ENCODE assay signal across 29 mouse cellular contexts in the genomic region with DNA sequence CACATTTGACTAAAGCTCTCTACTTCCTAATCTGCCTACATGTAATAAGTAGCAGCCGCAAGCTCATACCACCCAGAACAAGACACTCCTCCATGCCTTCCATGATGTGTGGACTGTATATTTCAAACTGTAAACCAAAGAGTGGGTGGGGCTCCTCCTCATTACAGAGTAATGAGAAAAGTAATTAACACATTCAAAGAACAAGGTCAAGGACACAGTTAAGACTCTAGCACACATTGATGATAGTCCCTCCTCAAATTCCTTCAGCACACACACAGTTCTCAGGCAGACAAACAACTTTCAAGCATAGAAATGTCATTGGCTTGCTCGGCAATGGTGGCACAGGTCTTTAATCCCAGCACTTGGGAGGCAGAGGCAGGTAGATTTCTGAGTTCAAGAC. TPM values are rescaled to one million over a fixed set of nuclear protein-coding genes. Genes with fewer than 3 reads are reported as not detected.
DNase-seq lines count a peak whose midpoint lies in the region; ATAC-seq lines count a peak whose summit lies in the region.
"Had no signal": no experiment of that assay in that cellular context is flagged by ENCODE, and none has a peak within 500 bp of the region (broad histone marks: within the 10 kb centered on the region; RNA-seq: fewer than 3 reads in every experiment).

No protein-coding gene starts in this region.

- no peaks in the 10 kb centered on the region for H3K4me1 ChIP-seq in forebrain, embryonic 11.5 days (replicated peaks; ENCODE audit: control insufficient read depth, insufficient read depth, low read length)

- peak; percentile 28 for DNase-seq in heart, adult 11 months
- DNase-seq in heart, adult 9 months (ENCODE audit: low spot score in 2 of 2), result no peak
- peak; percentile 52 for DNase-seq in ES-CJ7 (ENCODE audit: low read depth, low spot score)
- DNase-seq in R1 (ENCODE audit: low read depth, low spot score), result peak; percentile 62
- DNase-seq in ZHBTc4 (ENCODE audit: low read depth, low spot score), result peak; percentile 54
- no peak for DNase-seq in adrenal gland, adult 18-20 months (ENCODE audit: low spot score in 2 of 2)
- DNase-seq in forebrain, embryonic 11.5 days (ENCODE audit: low spot score), result no peak
- no peak for DNase-seq in thymus, postnatal 0 days (ENCODE audit: low spot score)
- DNase-seq: adrenal gland, adult 2 months; adrenal gland, adult 8-10 months; adrenal gland, postnatal 10 days; adrenal gland, postnatal 14 days; adrenal gland, postnatal 25 days; adrenal gland, postnatal 36 days; B cell, adult 2 months; cerebellum, adult 11 months; cerebellum, adult 11-12 months; cerebellum, adult 18-20 months; cerebellum, adult 2 months; cerebellum, adult 8-10 months; cerebellum, adult 9-10 months had no signal

- H3K9ac ChIP-seq in forebrain, embryonic 11.5 days (ENCODE audit: low read length), result no peak overlapping the region

- H3K36me3 ChIP-seq in forebrain, embryonic 11.5 days (ENCODE audit: control insufficient read depth, insufficient read depth, low read length), result no peaks in the 10 kb centered on the region
- H3K36me3 ChIP-seq: G1E had no signal

- ATAC-seq in forebrain, embryonic 11.5 days (replicated peaks; ENCODE audit: low FRiP score), result no peak
- ATAC-seq: activated CD4-positive, CD25-positive, alpha-beta regulatory T cell, adult 4 months; CD4-positive, CD25-positive, alpha-beta regulatory T cell, adult 4 months; Patski had no signal

- no peaks in the 10 kb centered on the region for H3K9me3 ChIP-seq in forebrain, embryonic 11.5 days (ENCODE audit: control insufficient read depth, low read length)

- no peak overlapping the region for H3K4me2 ChIP-seq in forebrain, embryonic 11.5 days (ENCODE audit: low read depth, low read length, severe bottlenecking)

- no peak overlapping the region for H3K27ac ChIP-seq in forebrain, embryonic 11.5 days (ENCODE audit: low read depth, low read length)

- 91% methylated on average over 2 of the region's 2 CpGs for WGBS in forebrain, embryonic 11.5 days

- no peak overlapping the region for H3K4me3 ChIP-seq in forebrain, embryonic 11.5 days (ENCODE audit: low read depth, low read length)

- H3K27me3 ChIP-seq in forebrain, embryonic 11.5 days (ENCODE audit: control insufficient read depth, insufficient read depth, low read length), result no peaks in the 10 kb centered on the region
- H3K27me3 ChIP-seq: CH12.LX, Patski had no signal

RNA-seq across cellular contexts. Expression of a gene that starts 8.4 kb away (rescaled TPM):
- total RNA-seq in adrenal gland, adult 18-20 months (2021), result not detected
- polyA plus RNA-seq in forebrain, embryonic 11.5 days (2014; fragmentation: Nextera tagmentation; extraction: Ambion mirVana), result not detected in 2 replicates
- polyA plus RNA-seq in thymus, postnatal 0 days (2015; fragmentation: Nextera tagmentation; extraction: Ambion mirVana), result not detected in 2 replicates
- total RNA-seq: adrenal gland, adult 2 months; adrenal gland, adult 8-10 months; adrenal gland, postnatal 10 days; adrenal gland, postnatal 14 days; adrenal gland, postnatal 25 days; adrenal gland, postnatal 36 days; adrenal gland, postnatal 4 days; CH12.LX had no signal
- polyA plus RNA-seq: adrenal gland, adult 2 months; brain, embryonic 14.5 days; cerebellum, adult 2 months; G1E had no signal

RNA-seq across cellular contexts. Expression of a gene that starts 19.6 kb away (rescaled TPM):
- 100 to 1,000 TPM; 210 to 289 TPM for total RNA-seq in adrenal gland, adult 18-20 months (2021)
- polyA plus RNA-seq in forebrain, embryonic 11.5 days (2014; fragmentation: Nextera tagmentation; extraction: Ambion mirVana), result 539 and 557 TPM in 2 replicates
- polyA plus RNA-seq in thymus, postnatal 0 days (2015; fragmentation: Nextera tagmentation; extraction: Ambion mirVana), result 164 and 172 TPM in 2 replicates

RNA-seq across cellular contexts. Expression of a gene that starts 32.2 kb away (rescaled TPM):
- total RNA-seq in adrenal gland, adult 18-20 months (2021), result not detected
- not detected in 2 replicates for polyA plus RNA-seq in forebrain, embryonic 11.5 days (2014; fragmentation: Nextera tagmentation; extraction: Ambion mirVana)
- 0.04 and 0.05 TPM in 2 replicates for polyA plus RNA-seq in thymus, postnatal 0 days (2015; fragmentation: Nextera tagmentation; extraction: Ambion mirVana)
- total RNA-seq: adrenal gland, adult 2 months; adrenal gland, adult 8-10 months; adrenal gland, postnatal 10 days; adrenal gland, postnatal 14 days; adrenal gland, postnatal 25 days; adrenal gland, postnatal 36 days; CH12.LX had no signal
- polyA plus RNA-seq: adrenal gland, adult 2 months; brain, embryonic 14.5 days; C2C12; cerebellum, adult 2 months; G1E had no signal

RNA-seq across cellular contexts. Expression of a gene that starts 45.8 kb away (rescaled TPM):
- total RNA-seq in adrenal gland, adult 18-20 months (2021), result 10 to 100 TPM; 51.2 to 69.1 TPM
- polyA plus RNA-seq in forebrain, embryonic 11.5 days (2014; fragmentation: Nextera tagmentation; extraction: Ambion mirVana), result 90.5 and 110 TPM in 2 replicates
- polyA plus RNA-seq in thymus, postnatal 0 days (2015; fragmentation: Nextera tagmentation; extraction: Ambion mirVana), result 140 and 151 TPM in 2 replicates

Comparison
In these comparisons a context has a peak if more than half of its experiments do, and no peak if none do; other contexts are left out.
1. DNase-seq: peak in heart, adult 11 months (single experiment), ES-CJ7 (single experiment), R1 (single experiment) and ZHBTc4 (single experiment); none in heart, adult 9 months (0 of 2), adrenal gland, adult 18-20 months (0 of 2), forebrain, embryonic 11.5 days (single experiment) and thymus, postnatal 0 days (single experiment).